Mouse (Mus musculus): ENCODE measurements around the gene Sphk1. TPM values are rescaled to one million over a fixed set of nuclear protein-coding genes. Genes with fewer than 3 reads are reported as not detected.

The Sphk1 gene
- polyA plus RNA-seq, 1 experiment, result 41.8 TPM

DNA sequence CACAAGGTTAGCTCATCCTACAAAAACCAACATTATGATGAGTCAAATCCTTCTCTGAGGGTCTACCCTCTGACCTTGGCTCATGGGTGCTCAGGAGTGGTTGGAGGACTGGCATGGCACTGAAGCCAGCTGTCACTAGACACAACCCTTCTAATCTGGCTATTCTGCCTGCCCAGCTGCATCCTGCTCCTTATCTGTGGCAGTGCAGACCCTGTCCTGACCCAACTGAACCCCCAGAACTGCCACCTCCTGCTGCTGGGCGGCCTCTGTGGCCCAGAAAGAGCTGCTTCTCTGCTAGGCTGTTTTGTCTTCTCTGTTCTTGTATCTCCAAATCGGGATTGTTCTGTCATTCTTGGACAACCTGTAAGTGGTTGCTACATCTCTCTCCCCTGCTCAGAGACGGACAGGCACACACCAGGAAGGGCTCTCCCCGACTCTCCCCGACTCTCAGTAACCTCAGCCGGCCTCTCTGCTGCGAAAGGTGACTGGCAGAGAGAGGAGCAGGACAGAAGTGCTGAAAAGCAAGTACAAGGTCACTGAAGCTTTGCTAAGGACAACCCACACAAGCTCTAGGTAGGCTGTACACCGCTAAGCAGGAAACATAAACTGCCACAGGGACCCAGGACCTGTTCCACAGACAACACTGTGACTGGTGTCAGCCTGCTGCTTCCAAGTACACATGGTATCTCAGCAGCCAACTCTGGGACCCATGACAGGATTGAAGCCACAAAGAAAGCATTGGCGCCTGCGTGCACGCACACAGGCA, 18.7 kb downstream of the Sphk1 start:
- no peak overlapping the region for H3K4me3 ChIP-seq (replicated peaks; ENCODE audit: extremely low read depth, low read depth, low read length)
- 70% methylated on average over 11 of the region's 11 CpGs for WGBS
- TF ChIP-seq CTCF (IDR thresholded peaks at IDR 0.05; ENCODE audit: insufficient read depth, low read length), result no peak
- H3K4me1 ChIP-seq (ENCODE audit: control insufficient read depth, insufficient read depth, low read length), result peaks cover 10% of the 10 kb centered on the region
- DNase-seq, result no peak

DNA sequence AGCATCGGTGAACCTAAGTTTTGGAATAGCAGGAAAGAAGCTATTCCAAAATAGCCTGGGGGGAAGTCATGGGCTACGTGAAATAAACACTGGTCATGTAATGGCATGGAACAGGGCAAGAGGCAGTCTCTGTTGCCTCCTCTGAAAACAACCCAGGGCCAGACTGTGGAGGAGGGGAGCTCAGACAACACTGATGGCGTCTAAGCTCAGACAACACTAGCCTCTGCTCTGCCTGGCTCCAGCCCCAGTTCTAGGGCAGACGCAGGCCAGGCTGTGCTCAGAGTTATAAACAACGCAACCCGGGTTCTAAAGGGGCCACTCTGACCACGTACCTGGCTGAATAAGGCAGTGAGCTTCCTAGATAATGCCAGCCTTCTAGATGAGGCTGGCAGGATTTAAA, 20.0 kb downstream of the Sphk1 start:
- WGBS, result 30% methylated on average over 7 of the region's 7 CpGs
- DNase-seq, result no peak
- Histone ChIP-seq H3K4me1 (ENCODE audit: control insufficient read depth, insufficient read depth, low read length) (peaks cover 10% of the 10 kb centered on the region), H3K4me3 (replicated peaks; ENCODE audit: extremely low read depth, low read depth, low read length) (no peak overlapping the region)
- TF ChIP-seq CTCF (IDR thresholded peaks at IDR 0.05; ENCODE audit: insufficient read depth, low read length), result no peak
- TF ChIP-seq POLR2A (IDR thresholded peaks at IDR 0.05; ENCODE audit: borderline replicate concordance, extremely low read depth, low read depth, low read length), result no peak

DNA sequence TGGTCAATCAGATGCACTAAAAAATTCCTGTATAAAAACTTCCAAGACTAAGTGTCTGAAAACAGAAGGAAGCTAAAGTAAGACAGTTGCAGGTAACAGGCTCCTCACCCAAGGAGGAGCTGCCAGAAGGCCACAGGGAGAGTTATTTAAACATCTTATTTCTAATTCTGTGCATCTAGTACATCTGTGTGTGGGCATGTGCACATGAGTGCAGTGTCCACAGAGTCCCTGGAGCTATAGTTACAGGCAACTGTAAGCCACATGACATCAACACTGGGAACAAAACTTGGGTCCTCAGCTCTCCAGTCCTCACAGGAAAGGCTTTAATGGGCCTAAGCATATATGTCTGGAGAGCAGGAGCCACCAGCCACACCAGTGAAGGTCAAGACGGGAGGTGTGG, 21.5 kb downstream of the Sphk1 start:
- H3K4me3 ChIP-seq (replicated peaks; ENCODE audit: extremely low read depth, low read depth, low read length), result no peak overlapping the region
- TF ChIP-seq POLR2A (IDR thresholded peaks at IDR 0.05; ENCODE audit: borderline replicate concordance, extremely low read depth, low read depth, low read length) (no peak), CTCF (IDR thresholded peaks at IDR 0.05; ENCODE audit: insufficient read depth, low read length) (no peak)
- whole genome bisulfite sequencing, result 81% methylated on average over 1 of the region's 1 CpGs
- no peak for DNase-seq
- H3K4me1 ChIP-seq (ENCODE audit: control insufficient read depth, insufficient read depth, low read length), result peaks cover 10% of the 10 kb centered on the region

DNA sequence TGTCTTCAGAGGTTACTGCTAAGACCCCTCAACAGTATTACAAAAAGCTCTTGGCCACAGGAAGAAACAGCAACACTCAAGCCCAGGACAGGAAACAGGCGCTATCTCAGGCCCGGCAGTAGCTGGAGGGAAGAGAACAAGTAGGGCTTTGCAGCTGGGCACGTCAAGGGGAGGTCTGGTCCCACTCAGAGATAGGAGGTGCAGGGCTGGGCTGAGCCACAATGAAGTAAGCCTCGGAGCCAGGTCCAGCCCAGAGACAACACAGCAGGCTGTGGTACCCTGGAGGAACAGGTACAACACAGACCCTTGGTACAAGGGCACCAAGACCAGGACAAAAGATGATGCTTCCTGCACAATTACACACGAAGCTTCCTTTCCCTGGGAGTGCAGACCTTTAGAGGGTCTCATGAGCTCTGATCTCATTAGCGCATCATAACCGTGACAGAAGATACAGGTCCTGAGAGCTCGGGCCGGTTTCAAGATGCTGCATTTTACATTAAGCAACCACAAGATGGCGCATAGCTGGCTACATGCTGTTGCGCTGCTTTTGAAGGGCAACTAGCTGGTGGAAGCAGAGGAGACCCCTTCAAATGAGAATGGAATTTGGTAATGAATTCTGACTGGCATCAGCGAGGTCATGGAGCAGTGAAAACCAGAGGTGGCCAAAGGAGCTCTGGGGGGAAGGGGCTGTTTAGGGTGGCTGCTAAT, 23.6 kb downstream of the Sphk1 start:
- DNase-seq, result peak; percentile 25
- WGBS, result 21% methylated on average over 12 of the region's 12 CpGs

DNA sequence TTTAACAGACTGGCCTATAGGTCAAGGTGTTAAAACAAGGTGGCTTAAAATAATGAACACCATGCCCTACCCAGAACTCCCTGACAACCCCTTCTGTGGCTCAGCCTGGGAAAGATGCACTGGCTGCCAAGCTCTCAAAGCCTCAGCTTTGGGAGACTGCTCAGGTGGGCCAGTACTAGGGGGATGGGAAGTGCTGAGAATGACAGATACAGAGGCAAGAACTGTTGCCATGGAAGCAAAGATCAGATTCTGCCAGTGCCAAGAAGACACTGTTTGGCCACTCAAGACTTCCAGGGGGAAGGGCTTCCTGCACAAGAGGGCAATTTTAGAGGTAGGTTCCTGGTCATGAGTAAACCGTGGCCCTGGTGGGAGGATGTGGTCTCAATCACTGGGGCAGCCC, 24.8 kb downstream of the Sphk1 start:
- H3K4me3 ChIP-seq (replicated peaks; ENCODE audit: extremely low read depth, low read depth, low read length), result no peak overlapping the region
- TF ChIP-seq CTCF (IDR thresholded peaks at IDR 0.05; ENCODE audit: insufficient read depth, low read length) (no peak), POLR2A (IDR thresholded peaks at IDR 0.05; ENCODE audit: borderline replicate concordance, extremely low read depth, low read depth, low read length) (no peak)
- DNase-seq, result no peak
- peaks cover 10% of the 10 kb centered on the region for H3K4me1 ChIP-seq (ENCODE audit: control insufficient read depth, insufficient read depth, low read length)
- 26% methylated on average over 1 of the region's 1 CpGs for WGBS

More for the DNA sequence above, 23.6 kb downstream of the Sphk1 start:
- TF ChIP-seq POLR2A (IDR thresholded peaks at IDR 0.05; ENCODE audit: borderline replicate concordance, extremely low read depth, low read depth, low read length) (no peak), CTCF (IDR thresholded peaks at IDR 0.05; ENCODE audit: insufficient read depth, low read length) (peak; percentile 78)
- peaks cover 10% of the 10 kb centered on the region for H3K4me1 ChIP-seq (ENCODE audit: control insufficient read depth, insufficient read depth, low read length)
- no peak overlapping the region for H3K4me3 ChIP-seq (replicated peaks; ENCODE audit: extremely low read depth, low read depth, low read length)

DNA sequence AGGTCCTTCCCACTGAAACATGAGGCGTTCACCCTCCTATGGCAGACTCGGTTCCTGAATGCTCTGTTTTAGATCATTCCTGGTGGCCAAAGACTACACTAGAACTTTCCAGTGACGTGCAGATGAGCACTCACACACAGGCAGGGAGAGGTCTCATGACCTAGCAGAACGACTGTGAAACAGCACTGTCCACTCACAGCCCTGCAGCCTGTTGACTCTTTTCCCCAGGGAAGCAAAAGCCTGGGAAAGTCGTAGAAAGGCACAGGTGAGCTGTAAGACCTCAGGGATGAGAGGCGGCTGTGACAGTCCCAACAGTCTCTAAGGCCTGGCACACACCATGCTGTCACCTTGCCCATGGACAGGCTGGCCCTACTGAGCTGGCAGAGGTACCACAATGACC, 25.6 kb downstream of the Sphk1 start:
- 59% methylated on average over 6 of the region's 6 CpGs for WGBS

DNA sequence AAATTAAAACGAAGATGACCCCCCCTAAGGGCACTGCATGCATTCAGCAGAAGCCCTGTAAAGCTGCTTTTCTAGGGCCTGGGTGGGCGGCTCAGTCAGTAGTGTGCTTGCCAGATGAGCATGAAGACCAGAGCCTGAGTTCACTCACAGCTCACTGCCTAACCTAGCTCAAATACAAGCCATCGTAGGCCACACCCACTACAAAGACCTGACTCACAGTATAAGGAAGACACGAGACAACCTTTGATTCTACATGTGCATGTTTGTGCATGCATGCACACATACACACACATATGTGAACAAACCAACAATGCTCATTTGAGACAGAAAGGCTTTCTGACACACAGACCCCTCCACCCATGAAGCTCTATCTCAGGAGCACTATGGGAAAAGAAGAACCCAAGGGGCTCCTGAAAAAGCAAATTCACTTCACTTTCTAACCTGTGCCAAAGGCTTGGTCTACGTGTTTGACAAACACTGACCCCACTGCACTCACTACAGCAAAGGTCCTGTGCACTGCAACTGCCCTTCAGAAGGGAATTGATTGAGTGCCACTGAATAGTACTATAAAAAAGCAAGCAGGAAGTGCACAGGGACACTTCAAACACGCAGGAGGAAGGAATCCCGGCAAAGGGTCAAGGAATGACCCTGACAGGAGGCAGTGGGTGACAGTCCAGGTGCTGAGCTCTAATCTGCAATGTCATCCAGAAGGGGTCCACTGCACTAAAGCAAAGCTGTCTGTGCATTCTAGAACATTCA, 34.7 kb downstream of the Sphk1 start:
- no peak for DNase-seq
- Histone ChIP-seq H3K4me1 (ENCODE audit: control insufficient read depth, insufficient read depth, low read length) (peaks cover 3% of the 10 kb centered on the region; the same call in 1 of the 2 replicates), H3K4me3 (replicated peaks; ENCODE audit: extremely low read depth, low read depth, low read length) (no peak overlapping the region)
- WGBS, result 53% methylated on average over 7 of the region's 7 CpGs
- no peak for TF ChIP-seq POLR2A (IDR thresholded peaks at IDR 0.05; ENCODE audit: borderline replicate concordance, extremely low read depth, low read depth, low read length)
- TF ChIP-seq CTCF (IDR thresholded peaks at IDR 0.05; ENCODE audit: insufficient read depth, low read length), result no peak

More for the DNA sequence above, 25.6 kb downstream of the Sphk1 start:
- Histone ChIP-seq H3K4me3 (replicated peaks; ENCODE audit: extremely low read depth, low read depth, low read length) (no peak overlapping the region), H3K4me1 (ENCODE audit: control insufficient read depth, insufficient read depth, low read length) (peaks cover 3% of the 10 kb centered on the region)
- TF ChIP-seq CTCF (IDR thresholded peaks at IDR 0.05; ENCODE audit: insufficient read depth, low read length), result no peak
- TF ChIP-seq POLR2A (IDR thresholded peaks at IDR 0.05; ENCODE audit: borderline replicate concordance, extremely low read depth, low read depth, low read length), result no peak
- no peak for DNase-seq

DNA sequence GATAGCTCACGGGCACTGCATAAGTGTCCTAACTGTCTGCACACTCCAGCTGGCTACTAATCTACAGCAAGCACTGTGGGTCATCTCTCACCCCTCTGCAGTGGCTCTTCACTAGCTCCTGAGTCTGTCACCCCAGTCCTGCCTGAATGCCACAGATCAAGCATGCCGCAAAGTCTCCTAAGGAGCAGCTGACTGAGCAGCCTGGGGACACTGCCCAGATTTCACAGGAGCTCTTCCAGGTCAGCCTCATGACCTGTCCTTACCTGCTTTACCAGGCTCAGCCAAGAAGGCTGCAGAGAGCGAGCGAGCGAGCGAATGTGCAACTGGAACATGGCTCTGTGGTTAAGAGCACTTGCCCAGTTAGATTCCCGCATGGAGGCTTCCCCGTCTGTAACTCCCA, 36.8 kb downstream of the Sphk1 start:
- TF ChIP-seq CTCF (IDR thresholded peaks at IDR 0.05; ENCODE audit: insufficient read depth, low read length), result no peak
- TF ChIP-seq POLR2A (IDR thresholded peaks at IDR 0.05; ENCODE audit: borderline replicate concordance, extremely low read depth, low read depth, low read length), result no peak

DNA sequence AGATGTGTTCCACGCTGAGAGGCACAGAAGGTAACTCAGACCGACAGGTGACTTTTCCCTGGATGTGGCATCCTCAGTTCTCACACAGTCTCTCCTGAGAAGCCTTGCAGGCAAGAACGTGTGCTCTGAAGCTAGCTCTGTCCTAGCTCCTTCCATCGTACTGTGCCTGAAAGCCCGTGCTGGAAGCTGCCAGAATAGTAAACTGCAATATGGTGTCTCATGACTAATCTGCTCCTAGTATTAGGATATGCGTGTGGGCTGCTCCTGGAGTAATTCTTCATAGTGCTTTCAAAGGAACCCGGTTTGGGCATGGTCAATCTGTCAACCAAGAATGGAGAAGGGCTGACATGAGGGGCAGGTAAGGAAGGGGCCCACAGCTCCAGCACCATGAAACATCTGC, 40.1 kb downstream of the Sphk1 start:
- TF ChIP-seq POLR2A (IDR thresholded peaks at IDR 0.05; ENCODE audit: borderline replicate concordance, extremely low read depth, low read depth, low read length), result no peak
- TF ChIP-seq CTCF (IDR thresholded peaks at IDR 0.05; ENCODE audit: insufficient read depth, low read length), result no peak
- peaks cover 4% of the 10 kb centered on the region for H3K4me1 ChIP-seq (ENCODE audit: control insufficient read depth, insufficient read depth, low read length)
- no peak overlapping the region for H3K4me3 ChIP-seq (replicated peaks; ENCODE audit: extremely low read depth, low read depth, low read length)
- 82% methylated on average over 7 of the region's 7 CpGs for WGBS
- DNase-seq, result no peak

More for the DNA sequence above, 36.8 kb downstream of the Sphk1 start:
- H3K4me1 ChIP-seq (ENCODE audit: control insufficient read depth, insufficient read depth, low read length), result peaks cover 3% of the 10 kb centered on the region
- 86% methylated on average over 8 of the region's 8 CpGs for WGBS
- no peak for DNase-seq
- no peak overlapping the region for H3K4me3 ChIP-seq (replicated peaks; ENCODE audit: extremely low read depth, low read depth, low read length)
